Mouse (Mus musculus) heart, adult 11 months (tissue): Measurements from ENCODE around the gene Psrc1.
A peak's percentile ranks its signal among the peaks of the same experiment; 100 is the strongest.

Source experiments
- DNase-seq: peaks from one replicate; pipeline ENCODE4 v3.0.0; 2022

The Psrc1 gene

DNA sequence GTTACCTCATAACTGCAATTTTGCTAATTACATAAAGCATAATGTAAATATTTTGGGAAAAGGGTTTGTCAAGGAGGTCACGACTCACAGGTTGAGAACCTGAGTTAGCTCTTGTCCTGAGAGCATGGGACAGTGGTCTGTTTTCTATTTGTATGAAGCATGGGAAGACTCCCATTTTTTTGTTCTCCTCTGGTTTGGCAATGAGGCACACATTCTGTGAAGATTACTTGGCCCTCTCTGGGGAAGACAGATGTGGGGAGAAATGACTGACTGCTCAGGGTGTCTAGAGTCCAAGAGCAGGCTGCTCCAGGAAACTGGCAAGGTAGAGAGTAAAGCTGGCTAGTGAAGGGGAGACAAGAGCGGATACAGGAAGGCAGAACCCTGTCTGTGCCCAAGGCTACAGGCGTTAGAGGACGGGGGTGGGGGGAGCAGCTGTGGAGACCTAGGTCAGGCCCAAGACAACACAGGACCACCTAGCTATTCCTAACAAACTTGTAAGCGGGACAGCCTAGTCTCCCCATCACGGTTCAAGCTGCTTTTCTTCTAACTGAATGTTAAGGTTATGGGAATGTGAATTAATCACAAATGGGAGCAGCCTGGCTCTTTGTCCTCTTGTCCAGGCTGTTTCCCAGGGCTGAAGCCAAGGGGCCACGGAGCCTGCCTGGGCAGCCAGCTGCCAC is 41.4 kb downstream of the Psrc1 start:
- DNase-seq = peak; percentile 72

DNA sequence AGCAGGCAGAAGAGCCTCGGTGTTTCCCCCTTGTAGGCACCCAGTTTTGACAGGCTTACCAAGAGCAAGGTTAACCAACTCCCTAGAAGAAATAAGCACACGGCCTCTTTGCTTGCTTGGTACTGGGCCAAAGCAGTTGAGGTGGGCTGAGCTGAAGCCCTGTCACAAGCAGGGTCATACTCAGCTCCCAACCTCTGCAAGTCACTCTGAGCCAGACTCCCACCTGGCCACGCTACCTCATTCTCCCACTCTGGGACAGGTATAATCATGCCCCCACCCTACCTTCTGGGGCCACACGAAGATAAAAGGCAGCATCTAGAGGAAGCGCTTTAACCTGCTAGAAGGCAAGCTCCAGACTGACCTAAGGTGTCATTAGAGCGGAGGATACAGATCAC is 42.0 kb downstream of the Psrc1 start:
- peak; percentile 61 for DNase-seq

DNA sequence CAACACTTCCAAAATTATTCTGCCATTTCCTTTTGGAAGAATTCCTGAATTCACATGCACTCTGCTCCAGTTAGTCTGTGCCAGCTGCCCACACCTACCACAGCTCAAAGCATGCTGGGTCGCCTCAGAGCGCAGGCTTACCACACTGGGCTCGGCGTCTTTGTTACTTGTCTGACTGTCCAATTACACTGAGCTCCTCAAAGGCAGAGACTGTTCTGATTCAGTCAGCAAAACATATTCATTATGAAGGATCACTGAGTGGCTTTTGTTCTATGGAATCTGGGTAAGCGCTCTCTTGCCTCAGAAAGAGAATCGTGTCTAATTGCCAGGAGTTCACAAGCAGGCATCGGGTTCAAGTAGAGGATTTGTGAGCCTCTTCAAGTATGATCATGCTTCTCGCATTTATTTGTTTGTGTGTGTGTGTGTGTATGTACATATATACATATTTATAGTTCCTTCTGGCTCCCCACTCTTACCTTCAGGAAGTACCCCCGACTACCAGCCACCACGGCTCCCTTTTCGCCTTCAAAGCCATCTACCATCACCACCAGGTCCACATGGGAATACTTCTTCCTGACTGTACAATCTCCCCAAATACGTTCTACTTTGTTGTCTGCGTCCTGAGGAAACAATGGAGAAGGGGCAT is 49.0 kb downstream of the Psrc1 start:
- no peak for DNase-seq

DNA sequence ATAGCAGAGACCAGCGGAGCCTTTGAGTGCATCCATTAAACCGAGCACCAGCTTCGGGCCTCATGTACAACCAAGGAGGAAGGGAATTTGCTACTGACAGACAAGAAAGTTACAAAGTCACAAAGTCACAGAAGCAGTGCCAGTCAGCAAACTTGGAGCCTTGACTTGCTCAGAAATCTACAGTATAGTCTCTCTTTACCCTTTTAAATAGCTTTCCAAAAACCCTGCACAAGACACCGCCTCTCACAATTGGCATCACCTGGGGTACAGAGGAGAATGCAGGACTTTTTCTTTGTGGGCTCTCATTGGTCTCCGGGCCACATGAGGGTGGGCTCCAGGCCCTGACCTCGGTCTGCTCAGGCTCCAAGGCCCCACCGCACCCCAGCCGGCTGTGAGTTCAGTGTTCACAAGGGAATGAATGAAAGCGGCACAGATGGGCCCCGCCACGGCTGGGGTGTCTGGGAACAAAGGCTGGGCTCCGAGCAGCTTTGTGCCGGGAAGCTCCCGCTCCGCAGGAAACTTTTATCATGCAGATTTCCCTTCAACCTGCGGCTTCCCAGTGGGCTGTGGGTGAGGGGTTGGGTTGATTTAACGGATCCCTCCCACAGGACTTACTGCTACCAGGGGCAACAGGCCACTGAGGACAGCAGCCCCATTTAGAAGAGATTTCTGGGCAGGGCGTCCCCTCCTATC is 49.7 kb downstream of the Psrc1 start:
- no peak for DNase-seq

DNA sequence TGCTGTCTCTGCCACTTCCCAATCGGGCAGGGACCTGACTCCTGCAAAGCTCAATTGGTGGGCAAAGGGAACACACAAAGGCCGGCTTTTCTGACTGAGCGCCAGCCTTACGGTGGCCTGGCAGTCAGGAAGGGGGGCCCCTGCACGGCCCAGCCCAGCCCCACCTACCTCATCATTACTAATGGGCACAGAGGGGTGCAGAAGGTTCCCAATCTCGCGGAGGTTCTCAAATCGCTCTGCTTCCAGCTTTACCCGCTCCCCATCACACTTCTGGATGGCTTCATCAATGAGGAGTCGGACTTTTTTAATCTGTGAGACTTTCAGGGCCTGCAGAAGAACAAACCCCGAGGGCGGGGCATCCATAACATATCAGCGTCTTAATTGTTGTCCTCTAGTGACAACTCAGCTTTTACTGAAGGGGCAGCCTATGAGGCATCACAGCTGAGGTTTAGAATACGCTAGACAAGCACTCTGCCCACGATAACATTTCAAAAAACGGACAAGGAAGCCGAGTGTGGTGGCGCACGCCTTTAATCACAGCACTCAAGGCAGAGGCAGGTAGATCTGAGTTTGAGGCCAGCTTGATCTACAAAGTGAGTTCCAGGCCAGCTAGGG is 50.3 kb downstream of the Psrc1 start:
- no peak for DNase-seq

DNA sequence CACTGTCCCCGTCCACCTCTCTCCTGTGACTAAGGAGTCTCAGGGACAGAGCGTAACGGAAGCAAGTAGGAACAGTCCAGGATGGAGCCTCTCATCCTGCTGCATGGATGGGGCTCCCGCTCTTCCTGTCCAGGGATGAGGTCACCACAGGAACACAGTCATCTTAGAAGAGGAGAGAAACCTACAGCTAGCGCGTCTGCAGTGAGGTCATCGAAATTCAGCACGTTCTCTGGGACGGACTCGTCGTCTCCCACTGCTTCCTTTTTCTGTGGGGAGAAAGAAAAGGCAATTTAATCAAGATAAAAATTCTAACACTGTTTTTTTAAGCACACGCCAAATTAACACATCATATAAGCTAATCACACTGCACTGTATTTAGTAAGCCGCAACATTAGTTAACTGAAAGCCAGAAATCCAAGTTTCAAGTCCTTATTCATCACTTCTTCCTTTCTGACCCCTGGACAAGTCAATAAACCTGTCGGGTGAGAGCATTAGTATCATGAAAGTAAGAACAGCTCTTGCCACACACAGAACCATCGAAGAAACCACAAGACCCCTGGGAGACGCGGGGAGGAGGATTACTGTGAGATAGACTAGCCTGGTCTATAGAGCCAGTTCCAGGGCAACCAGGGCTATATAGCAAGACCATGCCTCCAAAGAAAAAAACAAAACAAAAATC is 52.2 kb downstream of the Psrc1 start:
- peak; percentile 94 for DNase-seq

DNA sequence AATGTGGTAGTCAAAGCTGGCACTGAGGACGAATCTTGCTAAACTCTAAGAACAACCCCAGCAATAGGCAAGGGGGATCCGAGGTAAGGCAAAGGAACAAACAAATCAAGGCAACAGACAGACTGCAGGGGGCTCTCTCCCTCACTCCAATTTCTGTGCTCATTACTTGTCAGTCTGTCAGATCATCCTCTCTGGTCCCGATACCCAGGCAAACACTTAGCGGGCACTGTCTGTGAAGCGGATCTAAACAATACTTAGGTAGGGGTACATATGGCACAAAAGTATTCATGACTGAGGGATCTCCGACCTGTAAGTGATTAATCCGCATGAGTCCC is 52.7 kb downstream of the Psrc1 start:
- no peak for DNase-seq
